In the genomic region with DNA sequence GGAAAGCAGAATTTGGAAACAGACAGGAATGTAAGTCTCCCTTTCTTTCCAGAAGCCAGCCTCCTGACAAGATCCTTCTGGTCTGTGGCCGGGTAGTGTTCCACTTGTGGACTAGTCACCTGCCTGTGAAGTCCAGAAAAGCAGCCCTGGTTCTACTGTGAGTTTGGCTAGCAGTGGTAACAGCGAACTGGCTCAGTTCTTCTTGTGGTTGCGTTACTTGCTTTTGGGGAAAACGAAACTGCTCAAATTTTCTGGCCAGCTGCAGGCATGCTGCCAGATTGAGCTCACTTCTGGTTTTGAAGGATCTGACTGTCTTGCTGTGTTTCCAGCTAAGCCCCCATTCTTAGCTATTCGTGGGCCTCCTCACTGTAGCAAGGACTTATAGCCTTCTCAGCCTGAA, we compare ENCODE assay signal across 8 mouse cellular contexts. TPM values are rescaled to one million over a fixed set of nuclear protein-coding genes. Genes with fewer than 3 reads are reported as not detected.
A peak's percentile ranks its signal among the peaks of the same experiment; 100 is the strongest.
DNase-seq lines count a peak whose midpoint lies in the region; ATAC-seq and TF ChIP-seq lines count a peak whose summit lies in the region.

Slfn8 (minus strand) TSS at position 190 of the 400 bp plus-strand sequence.

- H3K4me3 ChIP-seq in C2C12 (ENCODE audit: insufficient read depth, poor library complexity, severe bottlenecking): peak within 1 kb of the TSS; percentile 6
- peak within 1 kb of the TSS; percentile 59 for H3K4me3 ChIP-seq in small intestine, adult 2 months (ENCODE audit: low read depth, low read length)
- no peak within 1 kb of the TSS for H3K4me3 ChIP-seq in forebrain, embryonic 15.5 days

- TF ChIP-seq CTCF in C2C12 (IDR thresholded peaks at IDR 0.05; ENCODE audit: control insufficient read depth, insufficient read depth, insufficient read length): no peak
- TF ChIP-seq CTCF in small intestine, adult 2 months (IDR thresholded peaks at IDR 0.05; ENCODE audit: extremely low read depth, insufficient read length, insufficient replicate concordance, low read depth, low read length): no peak

- peak within 1 kb of the TSS; percentile 57 for H3K27ac ChIP-seq in small intestine, adult 2 months (ENCODE audit: insufficient read depth, low read depth, low read length)
- H3K27ac ChIP-seq in forebrain, embryonic 15.5 days (replicated peaks): no peak within 1 kb of the TSS

- no peaks in the 10 kb centered on the region for H3K4me1 ChIP-seq in small intestine, adult 2 months (ENCODE audit: control insufficient read depth, insufficient read depth, insufficient read length, low read length)
- H3K4me1 ChIP-seq in forebrain, embryonic 15.5 days: no peaks in the 10 kb centered on the region

- DNase-seq in kidney, adult 18-20 months: peak; percentile 8
- no peak for DNase-seq in kidney, postnatal 14 days
- peak; percentile 7 to 16 for DNase-seq in layer of hippocampus, postnatal 10 days (ENCODE audit: low spot score in 2 of 2)
- no peak for DNase-seq in right cerebral cortex, postnatal 4 days

- WGBS in small intestine, adult 2 months: 45% methylated on average over 5 of the region's 5 CpGs
- 67% methylated on average over 5 of the region's 5 CpGs for WGBS in forebrain, embryonic 15.5 days

- no peaks in the 10 kb centered on the region for H3K9me3 ChIP-seq in forebrain, embryonic 15.5 days

- no peak for TF ChIP-seq POLR2A in small intestine, adult 2 months (IDR thresholded peaks at IDR 0.05; ENCODE audit: low read depth, low read length)

- no peaks in the 10 kb centered on the region for H3K27me3 ChIP-seq in C2C12 (ENCODE audit: control insufficient read depth, insufficient read depth, insufficient read length)
- no peaks in the 10 kb centered on the region for H3K27me3 ChIP-seq in small intestine, adult 2 months (ENCODE audit: control insufficient read depth, insufficient read depth, low read length)
- H3K27me3 ChIP-seq in forebrain, embryonic 15.5 days: no peaks in the 10 kb centered on the region

- H3ac ChIP-seq in C2C12 (ENCODE audit: control insufficient read depth, insufficient read length, low read depth): no peak within 1 kb of the TSS

- H3K9ac ChIP-seq in forebrain, embryonic 15.5 days (replicated peaks): no peak within 1 kb of the TSS

- no peaks in the 10 kb centered on the region for H3K79me3 ChIP-seq in C2C12 (ENCODE audit: low read depth)

- no peaks in the 10 kb centered on the region for H3K36me3 ChIP-seq in C2C12 (ENCODE audit: control insufficient read depth, insufficient read depth)
- no peaks in the 10 kb centered on the region for H3K36me3 ChIP-seq in small intestine, adult 2 months (ENCODE audit: control insufficient read depth, insufficient read depth, low read length)
- H3K36me3 ChIP-seq in forebrain, embryonic 15.5 days: no peaks in the 10 kb centered on the region

- H3K79me2 ChIP-seq in C2C12 (ENCODE audit: control insufficient read depth, insufficient read depth): no peaks in the 10 kb centered on the region

- peak; percentile 75 for ATAC-seq in common myeloid progenitor, adult 5-6 weeks (replicated peaks; ENCODE audit: low read depth, poor library complexity, severe bottlenecking)
- no peak for ATAC-seq in forebrain, embryonic 15.5 days (replicated peaks)

- no peak within 1 kb of the TSS for H3K4me2 ChIP-seq in forebrain, embryonic 15.5 days (replicated peaks)

TF ChIP-seq in C2C12, 6 proteins besides CTCF, POLR2A, EP300 and RAD21:
- no peak for TF ChIP-seq MAX (IDR thresholded peaks at IDR 0.05)
- no peak for TF ChIP-seq CEBPB (IDR thresholded peaks at IDR 0.05; ENCODE audit: low read depth)
- TF ChIP-seq MYOD1 (IDR thresholded peaks at IDR 0.05; ENCODE audit: control insufficient read depth, insufficient read length, low read depth): no peak
- no peak for TF ChIP-seq MYOG (IDR thresholded peaks at IDR 0.05; ENCODE audit: control insufficient read depth, extremely low read depth, insufficient read length)
- TF ChIP-seq USF1 (IDR thresholded peaks at IDR 0.05; ENCODE audit: low read depth): no peak
- no peak for TF ChIP-seq FOSL1 (IDR thresholded peaks at IDR 0.05; ENCODE audit: insufficient read depth, low read length, poor library complexity, severe bottlenecking)
TF ChIP-seq in C2C12: peak in this region for 0.

RNA-seq across cellular contexts. Expression of gene Slfn8, which starts in this region (rescaled TPM):
- polyA plus RNA-seq in C2C12 (2012; fragmentation: generic; extraction: Trizol): not detected
- total RNA-seq in common myeloid progenitor, adult 5-6 weeks (2017): 22.1 and 24.2 TPM in 2 replicates
- total RNA-seq in layer of hippocampus, postnatal 10 days (2021): under 1 TPM; 0.23 to 0.49 TPM
- polyA plus RNA-seq in small intestine, adult 2 months (2012; rRNA removed): 0.11 and 0.28 TPM in 2 replicates
- polyA plus RNA-seq in forebrain, embryonic 15.5 days (2015; fragmentation: Nextera tagmentation; extraction: Ambion mirVana): 0.14 and 0.18 TPM in 2 replicates

Comparison
In these comparisons a context has a peak if more than half of its experiments do, and no peak if none do; other contexts are left out.
1. RNA of gene Slfn8 (total RNA-seq): 22.1 to 24.2 TPM in common myeloid progenitor, adult 5-6 weeks; 0.23 to 0.49 TPM in layer of hippocampus, postnatal 10 days; every median in the first group is over 10 times any median in the second.
2. Peak in DNase-seq in layer of hippocampus, postnatal 10 days; RNA of the gene not detected or under 1 TPM.